Comparison of ENCODE assay signal across 8 mouse cellular contexts in genomic region chr3:73065823-73066755, GRCm38 (mm10). TPM values are rescaled to one million over a fixed set of nuclear protein-coding genes. Genes with fewer than 3 reads are reported as not detected.
DNase-seq lines count a peak whose midpoint lies in the region; ATAC-seq and TF ChIP-seq lines count a peak whose summit lies in the region.

No protein-coding gene starts in this region.

- peak; percentile 60 for TF ChIP-seq CTCF in ES-Bruce4 (IDR thresholded peaks at IDR 0.05; ENCODE audit: low read depth, low read length)

- no peaks in the 10 kb centered on the region for H3K27me3 ChIP-seq in ES-Bruce4 (ENCODE audit: control insufficient read depth, insufficient read depth, low read length, poor library complexity, severe bottlenecking)
- H3K27me3 ChIP-seq in forebrain, embryonic 10.5 days (ENCODE audit: poor library complexity, severe bottlenecking) = no peaks in the 10 kb centered on the region
- H3K27me3 ChIP-seq in hindbrain, embryonic 10.5 days (ENCODE audit: insufficient read depth, poor library complexity, severe bottlenecking) = no peaks in the 10 kb centered on the region

- H3K9ac ChIP-seq in ES-Bruce4 (ENCODE audit: low read depth, poor library complexity, severe bottlenecking) = no peak overlapping the region

- H3K4me1 ChIP-seq in ES-Bruce4 (ENCODE audit: control insufficient read depth, insufficient read depth, low read length) = no peaks in the 10 kb centered on the region
- no peaks in the 10 kb centered on the region for H3K4me1 ChIP-seq in forebrain, embryonic 10.5 days
- H3K4me1 ChIP-seq in hindbrain, embryonic 10.5 days (replicated peaks) = 0 out of 2 replicates have a peak, but pooled peaks cover 2% of the 10 kb centered on the region

- no peak for TF ChIP-seq POLR2A in ES-Bruce4 (IDR thresholded peaks at IDR 0.05; ENCODE audit: insufficient read depth, low read length)

- no peak overlapping the region for H3K27ac ChIP-seq in ES-Bruce4 (ENCODE audit: insufficient read depth, low read length)
- H3K27ac ChIP-seq in forebrain, embryonic 10.5 days = no peak overlapping the region
- no peak overlapping the region for H3K27ac ChIP-seq in hindbrain, embryonic 10.5 days

- DNase-seq in brain, adult 2 months (ENCODE audit: low read depth, low spot score) = peak; percentile 82
- peak; percentile 72 for DNase-seq in forebrain, embryonic 10.5 days (ENCODE audit: extremely low spot score, low spot score)
- DNase-seq in hindbrain, embryonic 10.5 days (ENCODE audit: low spot score) = peak; percentile 74
- DNase-seq in layer of hippocampus, postnatal 14 days (ENCODE audit: low spot score in 2 of 2) = peak; percentile 87 to 89
- DNase-seq in lung, postnatal 14 days = peak; percentile 50
- peak; percentile 77 for DNase-seq in right cerebral cortex, postnatal 14 days

- no peaks in the 10 kb centered on the region for H3K36me3 ChIP-seq in ES-Bruce4 (ENCODE audit: control insufficient read depth, insufficient read depth, low read length, poor library complexity, severe bottlenecking)
- H3K36me3 ChIP-seq in forebrain, embryonic 10.5 days (replicated peaks) = no peaks in the 10 kb centered on the region
- no peaks in the 10 kb centered on the region for H3K36me3 ChIP-seq in hindbrain, embryonic 10.5 days

- 9% methylated on average over 20 of the region's 20 CpGs for WGBS in forebrain, embryonic 10.5 days
- WGBS in hindbrain, embryonic 10.5 days = 13% methylated on average over 20 of the region's 20 CpGs

- no peaks in the 10 kb centered on the region for H3K9me3 ChIP-seq in ES-Bruce4 (replicated peaks; ENCODE audit: control insufficient read depth, insufficient read depth, low read length, poor library complexity, severe bottlenecking)
- H3K9me3 ChIP-seq in forebrain, embryonic 10.5 days = no peaks in the 10 kb centered on the region
- H3K9me3 ChIP-seq in hindbrain, embryonic 10.5 days = no peaks in the 10 kb centered on the region

- TF ChIP-seq EP300 in ES-Bruce4 (IDR thresholded peaks at IDR 0.05; ENCODE audit: insufficient read depth, low read depth, low read length) = no peak

- no peak for ATAC-seq in inflammation-experienced regulatory T-cells, adult 6 months

- H3K4me3 ChIP-seq in ES-Bruce4 (ENCODE audit: low read depth, low read length) = no peak overlapping the region; the same call in 1 of the 2 replicates
- H3K4me3 ChIP-seq in forebrain, embryonic 10.5 days = peak overlapping the region; percentile 47
- H3K4me3 ChIP-seq in hindbrain, embryonic 10.5 days = peak overlapping the region; percentile 46

RNA-seq across cellular contexts. Expression of gene Slitrk3, which starts 8.5 kb away (rescaled TPM):
- polyA plus RNA-seq in ES-Bruce4 (2011; ENCODE audit: insufficient read depth, insufficient read length, low read depth, missing spikeins) = not detected in 2 replicates
- 0.18 and 0.27 TPM in 2 replicates for polyA plus RNA-seq in forebrain, embryonic 10.5 days (2016; fragmentation: Nextera tagmentation; extraction: Ambion mirVana)
- 0.71 and 1.8 TPM in 2 replicates for polyA plus RNA-seq in hindbrain, embryonic 10.5 days (2016; fragmentation: Nextera tagmentation; extraction: Ambion mirVana)
- 10 to 100 TPM; 85.4 to 94.0 TPM for total RNA-seq in layer of hippocampus, postnatal 14 days (2021)
- polyA plus RNA-seq in inflammation-experienced regulatory T-cells, adult 6 months (2017; shearing (Covaris generic)) = not detected
